Mouse (Mus musculus): Measurements from ENCODE around the gene Gm1604a. TPM values are rescaled to one million over a fixed set of nuclear protein-coding genes. Genes with fewer than 3 reads are reported as not detected.
"Not testable (repeated sequence)": the region's sequence is repeated elsewhere in the genome, so short reads cannot be mapped to it uniquely, and the experiment has no call there.

The Gm1604a gene
- polyA plus RNA-seq, 1 experiment: 2.7 TPM

- H3K4me1 ChIP-seq (ENCODE audit: control insufficient read depth, insufficient read depth, low read length); H3K27ac ChIP-seq (ENCODE audit: control insufficient read depth, insufficient read depth, low read depth, low read length, poor library complexity); H3K4me3 ChIP-seq (replicated peaks; ENCODE audit: control insufficient read depth, low read depth, low read length): not testable (repeated sequence)
- 1% methylated on average over 6 of the region's 9 CpGs for WGBS
These were observed 15.5 kb upstream of the Gm1604a start for GRCm38 (mm10) chr17:7009901-7010300.

GRCm38 (mm10) chr17:7014190-7014589 lies 11.2 kb upstream of the Gm1604a start:
- no CpG with 5 or more reads among the region's 1 CpGs for WGBS
- not testable (repeated sequence) for H3K4me1 ChIP-seq (ENCODE audit: control insufficient read depth, insufficient read depth, low read length); H3K4me3 ChIP-seq (replicated peaks; ENCODE audit: control insufficient read depth, low read depth, low read length); H3K27ac ChIP-seq (ENCODE audit: control insufficient read depth, insufficient read depth, low read depth, low read length, poor library complexity)

- H3K4me1 ChIP-seq (ENCODE audit: control insufficient read depth, insufficient read depth, low read length); H3K4me3 ChIP-seq (replicated peaks; ENCODE audit: control insufficient read depth, low read depth, low read length); H3K27ac ChIP-seq (ENCODE audit: control insufficient read depth, insufficient read depth, low read depth, low read length, poor library complexity): not testable (repeated sequence)
- 79% methylated on average over 3 of the region's 14 CpGs for WGBS
These were observed 487 bp downstream of the Gm1604a start for GRCm38 (mm10) chr17:7025764-7026346.

GRCm38 (mm10) chr17:7030204-7030603 lies 4.8 kb downstream of the Gm1604a start:
- H3K27ac ChIP-seq (ENCODE audit: control insufficient read depth, insufficient read depth, low read depth, low read length, poor library complexity): not testable (repeated sequence)

GRCm38 (mm10) chr17:7030622-7031174 lies 5.3 kb downstream of the Gm1604a start:
- WGBS: 75% methylated on average over 3 of the region's 6 CpGs
- H3K4me3 ChIP-seq (replicated peaks; ENCODE audit: control insufficient read depth, low read depth, low read length); H3K27ac ChIP-seq (ENCODE audit: control insufficient read depth, insufficient read depth, low read depth, low read length, poor library complexity); H3K4me1 ChIP-seq (ENCODE audit: control insufficient read depth, insufficient read depth, low read length): not testable (repeated sequence)

More at GRCm38 (mm10) chr17:7030204-7030603, 4.8 kb downstream of the Gm1604a start:
- WGBS: 68% methylated on average over 6 of the region's 7 CpGs
- not testable (repeated sequence) for H3K4me3 ChIP-seq (replicated peaks; ENCODE audit: control insufficient read depth, low read depth, low read length); H3K4me1 ChIP-seq (ENCODE audit: control insufficient read depth, insufficient read depth, low read length)

- not testable (repeated sequence) for H3K4me3 ChIP-seq (replicated peaks; ENCODE audit: control insufficient read depth, low read depth, low read length); H3K27ac ChIP-seq (ENCODE audit: control insufficient read depth, insufficient read depth, low read depth, low read length, poor library complexity); H3K4me1 ChIP-seq (ENCODE audit: control insufficient read depth, insufficient read depth, low read length)
- 48% methylated on average over 3 of the region's 17 CpGs for WGBS
These were observed 8.1 kb downstream of the Gm1604a start for GRCm38 (mm10) chr17:7033192-7034166.

- WGBS: 74% methylated on average over 2 of the region's 4 CpGs
- not testable (repeated sequence) for H3K4me1 ChIP-seq (ENCODE audit: control insufficient read depth, insufficient read depth, low read length); H3K27ac ChIP-seq (ENCODE audit: control insufficient read depth, insufficient read depth, low read depth, low read length, poor library complexity); H3K4me3 ChIP-seq (replicated peaks; ENCODE audit: control insufficient read depth, low read depth, low read length)
These were observed 43.7 kb downstream of the Gm1604a start for GRCm38 (mm10) chr17:7068997-7069539.

GRCm38 (mm10) chr17:7069561-7070240 lies 44.3 kb downstream of the Gm1604a start:
- 73% methylated on average over 6 of the region's 7 CpGs for WGBS
- H3K27ac ChIP-seq (ENCODE audit: control insufficient read depth, insufficient read depth, low read depth, low read length, poor library complexity); H3K4me3 ChIP-seq (replicated peaks; ENCODE audit: control insufficient read depth, low read depth, low read length); H3K4me1 ChIP-seq (ENCODE audit: control insufficient read depth, insufficient read depth, low read length): not testable (repeated sequence)

GRCm38 (mm10) chr17:7074494-7074893 lies 49.1 kb downstream of the Gm1604a start:
- H3K4me3 ChIP-seq (replicated peaks; ENCODE audit: control insufficient read depth, low read depth, low read length); H3K27ac ChIP-seq (ENCODE audit: control insufficient read depth, insufficient read depth, low read depth, low read length, poor library complexity); H3K4me1 ChIP-seq (ENCODE audit: control insufficient read depth, insufficient read depth, low read length): not testable (repeated sequence)
- TF ChIP-seq CTCF (IDR thresholded peaks at IDR 0.05; ENCODE audit: control insufficient read depth, insufficient read depth, low read length): 0 out of 2 replicates have a peak, but pooled peaks have one; percentile 15
- WGBS: 26% methylated on average over 3 of the region's 3 CpGs

GRCm38 (mm10) chr17:7075519-7075918 lies 50.2 kb downstream of the Gm1604a start:
- WGBS: 13% methylated on average over 5 of the region's 6 CpGs
- not testable (repeated sequence) for H3K4me3 ChIP-seq (replicated peaks; ENCODE audit: control insufficient read depth, low read depth, low read length); H3K4me1 ChIP-seq (ENCODE audit: control insufficient read depth, insufficient read depth, low read length); H3K27ac ChIP-seq (ENCODE audit: control insufficient read depth, insufficient read depth, low read depth, low read length, poor library complexity)

- H3K4me1 ChIP-seq (ENCODE audit: control insufficient read depth, insufficient read depth, low read length); H3K4me3 ChIP-seq (replicated peaks; ENCODE audit: control insufficient read depth, low read depth, low read length); H3K27ac ChIP-seq (ENCODE audit: control insufficient read depth, insufficient read depth, low read depth, low read length, poor library complexity): not testable (repeated sequence)
- 0% methylated on average over 1 of the region's 4 CpGs for WGBS
These were observed 54.2 kb downstream of the Gm1604a start for GRCm38 (mm10) chr17:7079558-7079957.

- H3K4me3 ChIP-seq (replicated peaks; ENCODE audit: control insufficient read depth, low read depth, low read length); H3K4me1 ChIP-seq (ENCODE audit: control insufficient read depth, insufficient read depth, low read length); H3K27ac ChIP-seq (ENCODE audit: control insufficient read depth, insufficient read depth, low read depth, low read length, poor library complexity): not testable (repeated sequence)
- WGBS: no CpG with 5 or more reads among the region's 5 CpGs
These were observed 59.2 kb downstream of the Gm1604a start for GRCm38 (mm10) chr17:7084523-7084922.

Data from bone marrow, adult 2 months (tissue).